Mouse (Mus musculus) liver, embryonic 12.5 days (tissue): ENCODE measurements around the gene Ms4a6c. TPM values are rescaled to one million over a fixed set of nuclear protein-coding genes. Genes with fewer than 3 reads are reported as not detected.
"Not testable (repeated sequence)": the region's sequence is repeated elsewhere in the genome, so short reads cannot be mapped to it uniquely, and the experiment has no call there.

ENCODE experiments used
- ATAC-seq: fragments of 200-750 bp; cut with Nextera tagmentation; 2 replicates; pipeline ENCODE4 v1.8.0; 2017; ENCODE audit warnings: moderate number of reproducible peaks, mild to moderate bottlenecking, moderate library complexity
- H3K27ac ChIP-seq: fragments of 300-500 bp; sonication (generic); 2 replicates; pipeline ENCODE4 v1.5.1; 2016; ENCODE audit warnings: mild to moderate bottlenecking
- H3K27me3 ChIP-seq: fragments of 300-500 bp; sonication (generic); replicated peaks from 2 replicates; pipeline ENCODE4 v1.6.1; 2016; ENCODE audit warnings: mild to moderate bottlenecking, moderate library complexity
- H3K36me3 ChIP-seq: fragments of 300-500 bp; sonication (generic); 2 replicates; pipeline ENCODE4 v1.6.1; 2016; ENCODE audit warnings: mild to moderate bottlenecking, moderate library complexity
- H3K4me1 ChIP-seq: fragments of 300-500 bp; sonication (generic); 2 replicates; pipeline ENCODE4 v1.6.1; 2016
- H3K4me2 ChIP-seq: fragments of 300-500 bp; sonication (generic); 2 replicates; pipeline ENCODE4 v1.6.1; 2016; ENCODE audit warnings: mild to moderate bottlenecking, moderate library complexity
- H3K4me3 ChIP-seq: fragments of 300-500 bp; sonication (generic); 2 replicates; pipeline ENCODE4 v1.5.1; 2016; ENCODE audit warnings: mild to moderate bottlenecking, moderate library complexity
- H3K9ac ChIP-seq: fragments of 300-500 bp; sonication (generic); 2 replicates; pipeline ENCODE4 v1.6.1; 2016; ENCODE audit warnings: mild to moderate bottlenecking, moderate library complexity
- H3K9me3 ChIP-seq: fragments of 300-500 bp; sonication (generic); replicated peaks from 2 replicates; pipeline ENCODE4 v1.6.1; 2016; ENCODE audit warnings: mild to moderate bottlenecking, moderate library complexity
- WGBS: fragments of 180-500 bp; shearing (Covaris S2); methylation state at CpG from one replicate; pipeline ENCODE4 v1.1.7; 2016; ENCODE audit not compliant: insufficient replicate concordance; 5-methylcytosine and 5-hydroxymethylcytosine counted together
- polyA plus RNA-seq: library from polyadenylated mRNA; unstranded; fragments of >200 nt; fragmentation: Nextera tagmentation; extraction: Ambion mirVana; gene quantifications from 2 replicates; pipeline ENCODE4 v1.2.1, GENCODE M21; 2016

Gene Ms4a6c
- polyA plus RNA-seq, 1 experiment from 2014 or later: 3.2 TPM

DNA sequence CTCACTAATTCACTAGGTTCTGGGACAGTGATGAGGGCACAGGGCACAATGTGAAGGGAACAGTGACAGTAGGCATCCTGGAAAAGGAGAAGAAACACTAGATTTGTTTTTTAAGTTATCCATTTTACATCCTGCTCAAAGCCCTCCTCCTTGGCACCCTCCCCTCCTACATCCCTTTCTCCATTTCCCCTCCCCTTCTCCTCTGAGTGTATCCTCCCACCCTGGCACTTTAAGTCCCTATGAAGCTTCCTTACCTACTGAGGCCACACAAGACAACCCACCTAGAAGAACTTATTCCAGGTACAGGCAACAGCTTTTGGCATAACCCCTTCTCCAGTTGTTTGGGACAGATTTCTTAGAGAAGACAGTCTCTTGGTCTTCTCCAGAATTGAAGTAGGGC lies 47.1 kb downstream of the Ms4a6c start, which contains the start of gene Ms4a6b:
Gene Ms4a6b (plus strand): TSS at position 267 of the 400 bp plus-strand sequence.
- H3K36me3 ChIP-seq: no peaks in the 10 kb centered on the region
- H3K27ac ChIP-seq: no peak within 1 kb of the TSS
- H3K4me1 ChIP-seq: no peaks in the 10 kb centered on the region
- H3K9ac ChIP-seq: no peak within 1 kb of the TSS
- H3K4me3 ChIP-seq: no peak within 1 kb of the TSS
- H3K4me2 ChIP-seq: no peak within 1 kb of the TSS
- ATAC-seq: no peak
- H3K9me3 ChIP-seq: no peaks in the 10 kb centered on the region
- no peaks in the 10 kb centered on the region for H3K27me3 ChIP-seq

- 31% methylated on average over 4 of the region's 4 CpGs for WGBS
- Histone ChIP-seq H3K4me1 (no peaks in the 10 kb centered on the region), H3K4me3 (no peak overlapping the region), H3K27me3 (no peaks in the 10 kb centered on the region), H3K27ac (no peak overlapping the region), H3K9me3 (no peaks in the 10 kb centered on the region), H3K4me2 (no peak overlapping the region), H3K36me3 (no peaks in the 10 kb centered on the region), H3K9ac (no peak overlapping the region)
- ATAC-seq: no peak
Measured at GRCm38 (mm10) chr19:11516845-11517244, 47.7 kb downstream of the Ms4a6c start.

GRCm38 (mm10) chr19:11517373-11517772 lies 48.2 kb downstream of the Ms4a6c start:
- not testable (repeated sequence) for H3K4me1 ChIP-seq, H3K9me3 ChIP-seq, H3K4me3 ChIP-seq, H3K36me3 ChIP-seq, H3K27ac ChIP-seq, H3K4me2 ChIP-seq, H3K27me3 ChIP-seq, ATAC-seq, H3K9ac ChIP-seq
- 13% methylated on average over 1 of the region's 1 CpGs for WGBS

- not testable (repeated sequence) for H3K9me3 ChIP-seq, H3K36me3 ChIP-seq, ATAC-seq, H3K27ac ChIP-seq, H3K4me2 ChIP-seq, H3K4me1 ChIP-seq, H3K27me3 ChIP-seq, H3K4me3 ChIP-seq, H3K9ac ChIP-seq
- WGBS: 19% methylated on average over 2 of the region's 2 CpGs
Measured at GRCm38 (mm10) chr19:11518356-11518755, 49.2 kb downstream of the Ms4a6c start.

GRCm38 (mm10) chr19:11520146-11520545 lies 51.0 kb downstream of the Ms4a6c start:
- 63% methylated on average over 3 of the region's 3 CpGs for WGBS
- ATAC-seq: no peak

More at GRCm38 (mm10) chr19:11520146-11520545, 51.0 kb downstream of the Ms4a6c start:
- Histone ChIP-seq H3K36me3 (no peaks in the 10 kb centered on the region), H3K9me3 (no peaks in the 10 kb centered on the region), H3K4me3 (no peak overlapping the region), H3K27ac (no peak overlapping the region), H3K27me3 (no peaks in the 10 kb centered on the region), H3K4me1 (no peaks in the 10 kb centered on the region), H3K4me2 (no peak overlapping the region), H3K9ac (no peak overlapping the region)

Other genes starting within 250 kb of the Ms4a6c start
- not detected in 2 replicates for gene Ms4a12, start 236.9 kb upstream of the Ms4a6c start, polyA plus RNA-seq
- gene Ms4a1, start 203.1 kb upstream of the Ms4a6c start, polyA plus RNA-seq: not detected in 2 replicates
- gene Ms4a5, start 185.5 kb upstream of the Ms4a6c start, polyA plus RNA-seq: not detected in 2 replicates
- gene Ms4a14, start 154.9 kb upstream of the Ms4a6c start, polyA plus RNA-seq: not detected in 2 replicates
- 0.48 and 1.7 TPM in 2 replicates for gene Ms4a7, start 133.2 kb upstream of the Ms4a6c start, polyA plus RNA-seq
- gene Ms4a4a, start 93.8 kb upstream of the Ms4a6c start, polyA plus RNA-seq: 1.3 and 1.4 TPM in 2 replicates
- 0.26 and 0.31 TPM in 2 replicates for gene Ms4a4c, start 64.6 kb upstream of the Ms4a6c start, polyA plus RNA-seq
- gene Ms4a4b, start 25.8 kb upstream of the Ms4a6c start, polyA plus RNA-seq: not detected in 2 replicates
- not detected in 2 replicates for gene Gm8369, start 16.6 kb downstream of the Ms4a6c start, polyA plus RNA-seq
- 1.3 and 2.1 TPM in 2 replicates for gene Ms4a6b, start 47.1 kb downstream of the Ms4a6c start, polyA plus RNA-seq
- 0.31 and 0.38 TPM in 2 replicates for gene Ms4a4d, start 67.4 kb downstream of the Ms4a6c start, polyA plus RNA-seq
- 2.4 and 2.7 TPM in 2 replicates for gene Ms4a6d, start 135.5 kb downstream of the Ms4a6c start, polyA plus RNA-seq
- gene Ms4a2, start 154.4 kb downstream of the Ms4a6c start, polyA plus RNA-seq: 0.20 and 0.52 TPM in 2 replicates
- gene Ms4a3, start 171.5 kb downstream of the Ms4a6c start, polyA plus RNA-seq: 4.5 and 6.4 TPM in 2 replicates
- gene Oosp2, start 191.2 kb downstream of the Ms4a6c start, polyA plus RNA-seq: 0.55 and 0.63 TPM in 2 replicates
- not detected in 2 replicates for gene Oosp1, start 221.8 kb downstream of the Ms4a6c start, polyA plus RNA-seq
- not detected in 2 replicates for gene Oosp3, start 227.7 kb downstream of the Ms4a6c start, polyA plus RNA-seq